Mouse (Mus musculus) right cerebral cortex, postnatal 36 days (tissue): Measurements from ENCODE around the gene Aspg.

Experiments
- DNase-seq, 2 experiments: peaks; one replicate each; pipeline ENCODE4 v3.0.0; 2022; ENCODE audit warnings: low spot score in 2 of 2, mixed read lengths in 1 of 2

Aspg gene

GRCm38 (mm10) chr12:112151244-112151979 is 44.9 kb downstream of the Aspg start:
- DNase-seq: no peak

- no peak for DNase-seq
Measured at GRCm38 (mm10) chr12:112151980-112152362, 45.5 kb downstream of the Aspg start.

- no peak for DNase-seq
Measured at GRCm38 (mm10) chr12:112153597-112153996, 47.1 kb downstream of the Aspg start.

- DNase-seq: no peak
Measured at GRCm38 (mm10) chr12:112154476-112154875, 48.0 kb downstream of the Aspg start.

- no peak for DNase-seq
Measured at GRCm38 (mm10) chr12:112155218-112156051, 49.0 kb downstream of the Aspg start.

GRCm38 (mm10) chr12:112156804-112157203 is 50.3 kb downstream of the Aspg start:
- no peak for DNase-seq

- no peak for DNase-seq
Measured at GRCm38 (mm10) chr12:112158246-112158645, 51.8 kb downstream of the Aspg start.

- no peak for DNase-seq
Measured at GRCm38 (mm10) chr12:112158784-112159183, 52.3 kb downstream of the Aspg start.

GRCm38 (mm10) chr12:112163981-112164839 is 57.7 kb downstream of the Aspg start:
- DNase-seq: no peak

- no peak for DNase-seq
Measured at GRCm38 (mm10) chr12:112164840-112165219, 58.4 kb downstream of the Aspg start.

GRCm38 (mm10) chr12:112169240-112169639 is 62.8 kb downstream of the Aspg start:
- DNase-seq: no peak

GRCm38 (mm10) chr12:112170671-112171574 is 64.4 kb downstream of the Aspg start:
- DNase-seq: no peak

- DNase-seq: no peak
Measured at GRCm38 (mm10) chr12:112171657-112172056, 65.2 kb downstream of the Aspg start.

- no peak for DNase-seq
Measured at GRCm38 (mm10) chr12:112172214-112172613, 65.7 kb downstream of the Aspg start.
